Mouse (Mus musculus): Measurements from ENCODE around the gene Svs1. TPM values are rescaled to one million over a fixed set of nuclear protein-coding genes. Genes with fewer than 3 reads are reported as not detected.

Svs1 gene
- polyA plus RNA-seq, 1 experiment from 2014 or later, result not detected

GRCm38 (mm10) chr6:49032783-49033182 is 46.1 kb downstream of the Svs1 start:
- Histone ChIP-seq H3K27ac (no peak overlapping the region), H3K36me3 (no peaks in the 10 kb centered on the region), H3K9me3 (no peaks in the 10 kb centered on the region), H3K4me3 (no peak overlapping the region), H3K9ac (no peak overlapping the region), H3K27me3 (peaks cover 30% of the 10 kb centered on the region), H3K4me2 (no peak overlapping the region), H3K4me1 (replicated peaks) (no peaks in the 10 kb centered on the region)
- no peak for ATAC-seq (ENCODE audit: low FRiP score)
- 72% methylated on average over 4 of the region's 4 CpGs for WGBS

- peaks cover 4% of the 10 kb centered on the region for H3K4me1 ChIP-seq (replicated peaks)
- H3K9ac ChIP-seq, result no peak within 1 kb of the TSS
- no peak within 1 kb of the TSS for H3K27ac ChIP-seq
- H3K9me3 ChIP-seq, result no peaks in the 10 kb centered on the region
- no peak within 1 kb of the TSS for H3K4me3 ChIP-seq
- peak within 1 kb of the TSS; percentile 6; the same call in 1 of the 2 replicates for H3K4me2 ChIP-seq
- peaks cover 35% of the 10 kb centered on the region for H3K27me3 ChIP-seq
- WGBS, result 49% methylated on average over 28 of the region's 28 CpGs
- H3K36me3 ChIP-seq, result no peaks in the 10 kb centered on the region
- ATAC-seq (ENCODE audit: low FRiP score), result no peak
Observed at GRCm38 (mm10) chr6:49036275-49037267, 49.9 kb downstream of the Svs1 start, which contains the start of gene Gpnmb. Gene Gpnmb, plus strand, starts transcription at chr6:49036546.

DNA sequence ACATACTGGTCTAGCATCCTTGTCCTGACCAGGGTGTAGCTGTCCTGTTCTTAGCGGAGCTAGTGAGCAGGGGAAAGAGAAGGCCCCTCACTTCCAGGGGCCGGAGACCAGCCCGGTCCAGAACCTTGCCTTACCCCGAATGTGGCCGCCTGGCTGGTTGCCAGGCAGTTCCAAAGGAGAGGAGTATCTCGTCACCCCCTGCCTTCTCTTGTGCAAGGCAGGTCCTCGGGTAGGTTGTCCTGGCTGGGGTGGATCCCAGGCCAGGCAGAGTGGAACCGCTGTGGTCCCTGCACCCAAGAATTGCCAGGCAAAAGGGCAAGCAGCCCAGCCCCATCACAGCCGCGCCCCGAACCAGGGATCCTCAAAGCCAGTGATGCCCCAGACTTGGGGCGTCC is 50.6 kb downstream of the Svs1 start:
- no peaks in the 10 kb centered on the region for H3K36me3 ChIP-seq
- WGBS, result 65% methylated on average over 12 of the region's 12 CpGs
- H3K9me3 ChIP-seq, result no peaks in the 10 kb centered on the region
- no peak overlapping the region for H3K4me2 ChIP-seq
- no peak for ATAC-seq (ENCODE audit: low FRiP score)
- peaks cover 35% of the 10 kb centered on the region for H3K27me3 ChIP-seq
- no peak overlapping the region for H3K27ac ChIP-seq
- H3K4me3 ChIP-seq, result no peak overlapping the region
- peaks cover 4% of the 10 kb centered on the region for H3K4me1 ChIP-seq (replicated peaks)
- H3K9ac ChIP-seq, result no peak overlapping the region

GRCm38 (mm10) chr6:49039470-49040180 is 53.0 kb downstream of the Svs1 start:
- 0 out of 2 replicates have a peak overlapping the region, but pooled peaks have one; percentile 46 for H3K9ac ChIP-seq
- H3K4me3 ChIP-seq, result peak overlapping the region; percentile 30
- WGBS, result 16% methylated on average over 18 of the region's 18 CpGs
- peaks cover 4% of the 10 kb centered on the region for H3K4me1 ChIP-seq (replicated peaks)
- no peaks in the 10 kb centered on the region for H3K9me3 ChIP-seq
- no peak for ATAC-seq (ENCODE audit: low FRiP score)
- H3K27me3 ChIP-seq, result peaks cover 32% of the 10 kb centered on the region
- peak overlapping the region; percentile 48 for H3K4me2 ChIP-seq
- H3K27ac ChIP-seq, result no peak overlapping the region
- H3K36me3 ChIP-seq, result no peaks in the 10 kb centered on the region

Other genes starting within 250 kb of the Svs1 start
- gene Gimap1, start 247.8 kb upstream of the Svs1 start, polyA plus RNA-seq (2015; fragmentation: Nextera tagmentation; extraction: Ambion mirVana), result 5.9 and 7.3 TPM in 2 replicates
- gene Gimap5, start 240.7 kb upstream of the Svs1 start, polyA plus RNA-seq (2015; fragmentation: Nextera tagmentation; extraction: Ambion mirVana), result 1.8 and 1.9 TPM in 2 replicates
- not detected in 2 replicates for gene Gimap3, start 216.0 kb upstream of the Svs1 start, polyA plus RNA-seq (2015; fragmentation: Nextera tagmentation; extraction: Ambion mirVana)
- gene Tmem176a, start 145.9 kb upstream of the Svs1 start, polyA plus RNA-seq (2015; fragmentation: Nextera tagmentation; extraction: Ambion mirVana), result 19.0 and 19.9 TPM in 2 replicates
- gene Tmem176b, start 145.4 kb upstream of the Svs1 start, polyA plus RNA-seq (2015; fragmentation: Nextera tagmentation; extraction: Ambion mirVana), result 116 and 118 TPM in 2 replicates
- not detected in 2 replicates for gene Aoc1, start 114.0 kb upstream of the Svs1 start, polyA plus RNA-seq (2015; fragmentation: Nextera tagmentation; extraction: Ambion mirVana)
- not detected in 2 replicates for gene 1600015I10Rik, start 57.0 kb upstream of the Svs1 start, polyA plus RNA-seq (2015; fragmentation: Nextera tagmentation; extraction: Ambion mirVana)
- gene Doxl2, start 11.9 kb upstream of the Svs1 start, polyA plus RNA-seq (2015; fragmentation: Nextera tagmentation; extraction: Ambion mirVana), result not detected in 2 replicates
- gene Gpnmb, start 49.7 kb downstream of the Svs1 start, polyA plus RNA-seq (2015; fragmentation: Nextera tagmentation; extraction: Ambion mirVana), result 0.12 and 0.16 TPM in 2 replicates
- gene Malsu1, start 86.9 kb downstream of the Svs1 start, polyA plus RNA-seq (2015; fragmentation: Nextera tagmentation; extraction: Ambion mirVana), result 60.7 and 73.6 TPM in 2 replicates
- 43.7 and 45.0 TPM in 2 replicates for gene Igf2bp3, start 228.1 kb downstream of the Svs1 start, polyA plus RNA-seq (2015; fragmentation: Nextera tagmentation; extraction: Ambion mirVana)

Data from hindbrain, embryonic 13.5 days (tissue).